Mouse (Mus musculus) lung, embryonic 15.5 days (tissue): ENCODE measurements around the gene Aak1. TPM values are rescaled to one million over a fixed set of nuclear protein-coding genes. Genes with fewer than 3 reads are reported as not detected.
"Not testable (repeated sequence)": the region's sequence is repeated elsewhere in the genome, so short reads cannot be mapped to it uniquely, and the experiment has no call there.

Experiments used
- ATAC-seq: fragments of 200-750 bp; cut with Nextera tagmentation; 2 replicates; pipeline ENCODE4 v1.8.0; 2017; ENCODE audit warnings: moderate number of reproducible peaks, borderline replicate concordance; ENCODE audit not compliant: low FRiP score, low TSS enrichment; ENCODE audit errors: extremely low read depth
- H3K27ac ChIP-seq: fragments of 300-500 bp; sonication (generic); 2 replicates; pipeline ENCODE4 v1.5.1; 2015; ENCODE audit warnings: moderate library complexity, mild to moderate bottlenecking, inconsistent platforms
- H3K27me3 ChIP-seq: fragments of 300-500 bp; sonication (generic); 2 replicates; pipeline ENCODE4 v1.6.1; 2015; ENCODE audit warnings: inconsistent platforms
- H3K36me3 ChIP-seq: fragments of 300-500 bp; sonication (generic); 2 replicates; pipeline ENCODE4 v1.6.1; 2015; ENCODE audit warnings: inconsistent platforms
- H3K4me1 ChIP-seq: fragments of 300-500 bp; sonication (generic); 2 replicates; pipeline ENCODE4 v1.6.1; 2015; ENCODE audit warnings: inconsistent platforms
- H3K4me2 ChIP-seq: fragments of 300-500 bp; sonication (generic); 2 replicates; pipeline ENCODE4 v1.6.1; 2015; ENCODE audit warnings: inconsistent platforms, mild to moderate bottlenecking, moderate library complexity
- H3K4me3 ChIP-seq: fragments of 300-500 bp; sonication (generic); 2 replicates; pipeline ENCODE4 v1.5.1; 2015; ENCODE audit warnings: mild to moderate bottlenecking, inconsistent platforms
- H3K9ac ChIP-seq: fragments of 300-500 bp; sonication (generic); 2 replicates; pipeline ENCODE4 v1.6.1; 2015; ENCODE audit warnings: inconsistent platforms
- H3K9me3 ChIP-seq: fragments of 300-500 bp; sonication (generic); 2 replicates; pipeline ENCODE4 v1.6.1; 2016; ENCODE audit warnings: inconsistent platforms
- WGBS: fragments of 180-500 bp; shearing (Covaris S2); methylation state at CpG from one replicate; pipeline ENCODE4 v1.1.7; 2015; 5-methylcytosine and 5-hydroxymethylcytosine counted together
- polyA plus RNA-seq: library from polyadenylated mRNA; unstranded; fragments of >200 nt; fragmentation: Nextera tagmentation; extraction: Ambion mirVana; gene quantifications from 2 replicates; pipeline ENCODE4 v1.2.1, GENCODE M21; 2015

Aak1 gene
- polyA plus RNA-seq, 1 experiment from 2014 or later = 17.2 TPM

DNA sequence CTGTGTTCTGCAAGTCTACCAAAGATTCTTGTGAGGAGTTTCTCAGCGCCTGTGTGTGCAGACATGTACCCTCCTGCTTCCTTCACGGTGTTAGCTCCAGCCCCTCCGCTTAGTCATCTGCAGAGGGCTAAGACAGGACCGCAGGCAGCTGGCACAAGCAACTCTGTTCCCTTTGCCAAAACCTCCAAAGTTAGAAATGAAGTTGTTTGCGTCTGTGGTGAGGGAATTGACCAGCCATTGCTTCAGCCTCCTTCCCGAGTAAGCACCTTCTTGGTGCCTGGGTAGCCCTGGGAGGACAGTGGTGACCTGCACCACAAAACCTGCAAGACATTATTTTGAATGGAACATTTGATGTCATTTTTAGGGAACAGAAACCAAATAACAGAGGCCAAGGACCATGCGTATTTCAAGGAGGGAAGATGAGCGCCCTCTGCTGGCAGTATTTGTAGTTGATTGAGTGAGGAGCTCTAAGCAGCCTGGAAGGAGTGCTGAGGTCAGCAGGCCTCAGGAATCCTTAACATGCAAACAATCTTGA lies 153.3 kb downstream of the Aak1 start:
- peaks cover under 1% of the 10 kb centered on the region; the same call in 1 of the 2 replicates for H3K36me3 ChIP-seq
- H3K9ac ChIP-seq = no peak overlapping the region
- H3K4me1 ChIP-seq = no peaks in the 10 kb centered on the region
- H3K4me2 ChIP-seq = no peak overlapping the region
- H3K27ac ChIP-seq = peak overlapping the region; percentile 52
- no peak overlapping the region for H3K4me3 ChIP-seq
- H3K9me3 ChIP-seq = no peaks in the 10 kb centered on the region
- H3K27me3 ChIP-seq = no peaks in the 10 kb centered on the region
- WGBS = 40% methylated on average over 8 of the region's 8 CpGs
- ATAC-seq = peak; percentile 67; the same call in 1 of the 2 replicates

DNA sequence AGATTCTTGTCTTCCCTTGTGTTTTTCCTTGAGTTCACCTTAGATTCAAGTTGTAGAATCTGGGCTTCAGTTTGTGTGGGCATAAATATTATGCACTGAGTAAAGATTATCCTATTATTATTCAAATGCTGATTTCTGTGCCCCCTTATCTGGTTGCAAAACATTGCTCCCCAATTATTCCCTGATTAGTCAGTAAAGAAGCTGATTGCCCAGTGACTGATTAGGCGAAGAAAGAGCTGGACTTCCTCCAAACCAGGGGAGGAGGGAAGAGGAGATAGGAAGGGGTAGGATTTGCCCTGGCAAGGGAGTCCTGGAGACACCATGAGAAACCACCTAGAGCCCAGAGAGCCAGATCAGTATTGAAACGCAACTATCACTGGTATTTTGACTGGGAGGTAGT lies 154.8 kb downstream of the Aak1 start:
- ATAC-seq = no peak
- no peaks in the 10 kb centered on the region for H3K4me1 ChIP-seq
- no peaks in the 10 kb centered on the region for H3K9me3 ChIP-seq
- 63% methylated on average over 2 of the region's 2 CpGs for WGBS
- no peak overlapping the region for H3K4me3 ChIP-seq
- H3K4me2 ChIP-seq = no peak overlapping the region
- H3K27me3 ChIP-seq = no peaks in the 10 kb centered on the region
- H3K27ac ChIP-seq = no peak overlapping the region
- H3K36me3 ChIP-seq = no peaks in the 10 kb centered on the region
- no peak overlapping the region for H3K9ac ChIP-seq

DNA sequence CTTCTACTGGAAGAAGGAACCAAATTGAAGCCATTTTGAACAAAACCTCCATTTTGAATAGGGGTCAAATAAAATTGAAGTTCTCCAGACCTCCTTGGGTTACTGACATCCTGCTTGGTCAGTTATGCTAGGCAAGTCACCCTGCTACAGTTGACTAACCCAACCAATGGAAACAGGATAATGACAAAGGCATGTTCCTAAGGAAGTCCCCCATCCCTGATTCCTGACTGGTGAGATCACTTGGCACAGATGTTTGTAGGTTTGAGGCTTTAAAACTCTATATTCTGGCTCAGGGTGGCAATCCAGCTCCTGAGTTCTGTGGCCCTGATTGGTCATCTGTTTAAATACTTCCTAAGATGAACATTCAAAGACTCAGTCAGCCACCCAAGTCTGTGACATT lies 156.3 kb downstream of the Aak1 start:
- H3K9ac ChIP-seq = no peak overlapping the region
- no peaks in the 10 kb centered on the region for H3K9me3 ChIP-seq
- no peaks in the 10 kb centered on the region for H3K27me3 ChIP-seq
- no peak for ATAC-seq
- peaks cover 8% of the 10 kb centered on the region for H3K4me1 ChIP-seq
- H3K27ac ChIP-seq = no peak overlapping the region
- no peak overlapping the region for H3K4me3 ChIP-seq
- H3K36me3 ChIP-seq = no peaks in the 10 kb centered on the region
- H3K4me2 ChIP-seq = no peak overlapping the region

DNA sequence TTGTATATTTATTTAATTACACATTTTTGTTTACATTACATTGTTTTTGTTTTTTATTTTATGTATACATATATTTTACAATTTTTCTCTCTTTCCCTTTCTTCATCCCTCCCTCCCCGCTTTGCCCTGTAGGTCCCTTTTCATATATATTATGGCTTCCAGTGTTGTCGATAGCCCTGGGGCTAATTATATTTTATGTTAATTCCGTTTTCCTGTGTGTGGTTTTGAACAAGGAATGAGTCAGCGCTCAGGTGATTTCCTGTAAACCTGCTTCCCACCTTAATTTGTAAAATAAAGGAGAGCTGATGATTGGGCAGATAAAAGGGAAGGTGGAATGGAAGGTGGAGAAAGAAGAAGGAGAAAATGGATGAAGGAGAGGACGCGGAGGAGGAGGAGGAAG lies 159.6 kb downstream of the Aak1 start, which contains the start of gene Nfu1:
Gene Nfu1, plus strand, starts transcription at position 350 of the 400 bp plus-strand sequence.
- 79% methylated on average over 6 of the region's 6 CpGs for WGBS
- no peak for ATAC-seq
- Histone ChIP-seq H3K27me3 (no peaks in the 10 kb centered on the region), H3K9me3 (no peaks in the 10 kb centered on the region), H3K4me2 (peak within 1 kb of the TSS; percentile 66), H3K4me3 (peak within 1 kb of the TSS; percentile 83), H3K27ac (peak within 1 kb of the TSS; percentile 85), H3K36me3 (peaks cover 4% of the 10 kb centered on the region; the same call in 1 of the 2 replicates), H3K4me1 (peaks cover 11% of the 10 kb centered on the region), H3K9ac (peak within 1 kb of the TSS; percentile 94)

DNA sequence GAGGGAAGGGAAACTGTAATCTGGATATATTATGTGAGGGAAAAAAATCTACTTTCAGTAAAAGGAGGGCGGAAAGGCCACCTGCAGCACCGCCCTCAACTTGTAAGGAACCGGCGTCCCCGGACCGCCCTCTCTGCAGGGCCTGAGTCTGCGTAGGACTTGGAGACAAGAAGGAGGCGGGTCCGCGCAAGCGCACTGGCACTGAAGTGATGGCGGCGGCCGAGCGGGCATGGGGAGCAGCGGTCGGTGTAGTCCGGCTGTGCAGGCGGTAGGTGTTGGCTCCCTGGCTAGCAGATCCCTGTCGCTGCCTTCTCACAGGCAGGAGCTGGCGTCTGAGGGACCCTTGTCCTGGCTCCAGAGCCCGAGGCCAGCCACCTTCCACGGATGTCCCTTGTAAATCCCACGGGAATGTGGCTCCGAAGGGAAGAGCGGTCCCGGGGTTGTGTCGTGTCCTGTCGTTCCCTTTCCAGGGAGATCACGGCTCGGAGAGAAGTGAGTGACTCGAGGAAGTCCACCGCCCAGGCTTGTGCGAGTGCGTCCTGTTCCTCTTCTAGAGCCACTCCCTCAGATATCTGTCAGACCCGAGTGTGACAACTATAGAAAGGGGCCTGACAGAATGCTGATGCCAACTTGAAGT lies 160.5 kb downstream of the Aak1 start:
- peaks cover 9% of the 10 kb centered on the region for H3K36me3 ChIP-seq
- H3K27me3 ChIP-seq = no peaks in the 10 kb centered on the region
- peak; percentile 96 for ATAC-seq
- H3K4me2 ChIP-seq = peak overlapping the region; percentile 66
- under 1% methylated on average over 36 of the region's 36 CpGs for WGBS
- H3K9ac ChIP-seq = peak overlapping the region; percentile 94
- H3K4me1 ChIP-seq = peaks cover 11% of the 10 kb centered on the region
- no peaks in the 10 kb centered on the region for H3K9me3 ChIP-seq
- H3K4me3 ChIP-seq = peak overlapping the region; percentile 83
- H3K27ac ChIP-seq = peak overlapping the region; percentile 85

DNA sequence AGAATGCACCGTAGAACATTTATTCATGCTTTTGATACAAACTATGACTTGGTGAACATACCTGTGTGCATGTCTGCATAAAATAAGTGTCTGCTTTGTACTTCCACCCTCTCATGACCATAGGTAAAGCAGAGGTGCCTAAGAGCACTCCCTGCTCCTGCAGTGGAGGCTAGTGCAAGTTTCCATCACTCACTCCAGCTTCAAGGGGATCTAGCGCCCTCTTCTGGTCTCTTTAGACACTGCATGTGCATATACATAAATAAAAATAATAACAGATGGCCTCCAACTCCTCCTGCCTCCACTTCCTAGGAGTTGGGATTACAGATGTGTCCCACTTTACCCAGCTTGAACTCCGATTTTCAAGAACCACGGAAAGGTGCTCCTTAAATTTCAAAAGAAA lies 167.6 kb downstream of the Aak1 start:
- ATAC-seq = no peak
- WGBS = 61% methylated on average over 4 of the region's 4 CpGs
- Histone ChIP-seq H3K9ac (no peak overlapping the region), H3K27ac (no peak overlapping the region), H3K27me3 (no peaks in the 10 kb centered on the region), H3K4me1 (no peaks in the 10 kb centered on the region), H3K4me2 (no peak overlapping the region), H3K9me3 (no peaks in the 10 kb centered on the region), H3K4me3 (no peak overlapping the region), H3K36me3 (peaks cover 55% of the 10 kb centered on the region)

DNA sequence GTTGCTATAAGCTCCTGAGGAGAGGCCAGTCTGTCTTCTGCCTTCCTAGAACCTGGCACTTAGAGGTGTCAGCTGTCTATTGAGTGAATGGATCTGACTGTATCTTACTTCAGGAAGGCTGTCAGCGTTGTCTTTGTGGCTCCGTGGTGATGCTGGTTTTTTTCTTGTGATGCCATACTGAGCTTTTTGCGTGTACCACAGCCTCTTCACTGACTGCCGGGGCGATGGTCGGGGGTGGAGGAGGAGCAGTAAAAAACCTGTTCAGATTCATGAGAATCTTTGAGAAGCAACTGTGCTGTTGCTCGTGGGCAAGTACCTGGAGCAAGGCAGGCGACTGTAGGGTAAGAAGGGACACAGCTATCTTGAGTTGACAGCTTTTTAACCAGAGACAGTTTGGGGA lies 169.6 kb downstream of the Aak1 start:
- Histone ChIP-seq H3K4me2 (no peak overlapping the region), H3K4me3 (no peak overlapping the region), H3K4me1 (no peaks in the 10 kb centered on the region), H3K27ac (no peak overlapping the region), H3K9me3 (no peaks in the 10 kb centered on the region), H3K9ac (no peak overlapping the region), H3K36me3 (peaks cover 62% of the 10 kb centered on the region), H3K27me3 (no peaks in the 10 kb centered on the region)
- ATAC-seq = no peak
- WGBS = 89% methylated on average over 8 of the region's 8 CpGs

DNA sequence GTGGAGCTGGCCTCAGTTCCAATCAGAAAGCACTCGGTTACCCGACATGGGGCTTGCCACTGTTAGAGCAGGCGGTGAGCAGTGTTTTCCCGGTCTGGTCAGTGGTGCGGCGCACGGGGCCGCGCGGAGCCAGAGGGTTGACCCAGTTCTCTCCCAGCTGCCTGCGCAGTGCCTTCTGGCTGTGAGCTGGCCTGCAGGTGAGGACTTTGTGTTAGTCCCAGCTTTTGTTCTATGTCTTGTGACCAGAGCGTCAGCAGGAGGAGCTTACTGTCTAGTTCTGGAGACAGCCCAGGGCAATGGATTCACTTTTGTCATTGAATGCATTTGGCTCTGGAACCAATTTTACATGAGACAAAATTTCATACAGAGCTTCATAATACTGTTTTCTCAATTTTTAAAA lies 172.5 kb downstream of the Aak1 start:
- no peak overlapping the region for H3K4me3 ChIP-seq
- H3K4me2 ChIP-seq = no peak overlapping the region
- ATAC-seq = no peak
- H3K9me3 ChIP-seq = no peaks in the 10 kb centered on the region
- no peak overlapping the region for H3K9ac ChIP-seq
- peaks cover 63% of the 10 kb centered on the region for H3K36me3 ChIP-seq
- WGBS = 97% methylated on average over 12 of the region's 12 CpGs
- H3K27ac ChIP-seq = no peak overlapping the region
- H3K4me1 ChIP-seq = no peaks in the 10 kb centered on the region
- H3K27me3 ChIP-seq = no peaks in the 10 kb centered on the region

DNA sequence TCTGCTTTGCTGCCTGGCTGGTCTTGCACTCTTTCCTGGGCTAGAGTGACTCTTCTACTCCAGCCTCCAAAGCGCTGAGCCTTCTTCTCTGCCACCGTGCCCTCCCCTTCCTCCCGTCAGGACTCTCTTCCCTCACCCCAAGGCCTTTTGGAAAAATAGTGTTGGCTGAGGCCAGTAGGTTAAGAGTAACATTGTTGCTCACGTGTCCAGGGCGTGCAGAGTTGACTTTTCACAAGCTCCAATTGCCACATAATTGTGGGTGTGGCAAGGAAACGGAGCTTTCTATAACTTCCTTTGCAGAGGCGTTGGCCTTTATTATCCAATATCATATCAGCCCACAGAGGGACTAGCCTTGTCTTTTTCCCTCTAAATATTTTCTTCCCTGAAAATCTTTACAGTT lies 177.7 kb downstream of the Aak1 start:
- Histone ChIP-seq H3K9me3 (no peaks in the 10 kb centered on the region), H3K4me1 (no peaks in the 10 kb centered on the region), H3K27me3 (no peaks in the 10 kb centered on the region), H3K36me3 (peaks cover 37% of the 10 kb centered on the region), H3K27ac (no peak overlapping the region), H3K4me2 (no peak overlapping the region), H3K4me3 (no peak overlapping the region), H3K9ac (no peak overlapping the region)
- no peak for ATAC-seq
- WGBS = 72% methylated on average over 7 of the region's 7 CpGs

DNA sequence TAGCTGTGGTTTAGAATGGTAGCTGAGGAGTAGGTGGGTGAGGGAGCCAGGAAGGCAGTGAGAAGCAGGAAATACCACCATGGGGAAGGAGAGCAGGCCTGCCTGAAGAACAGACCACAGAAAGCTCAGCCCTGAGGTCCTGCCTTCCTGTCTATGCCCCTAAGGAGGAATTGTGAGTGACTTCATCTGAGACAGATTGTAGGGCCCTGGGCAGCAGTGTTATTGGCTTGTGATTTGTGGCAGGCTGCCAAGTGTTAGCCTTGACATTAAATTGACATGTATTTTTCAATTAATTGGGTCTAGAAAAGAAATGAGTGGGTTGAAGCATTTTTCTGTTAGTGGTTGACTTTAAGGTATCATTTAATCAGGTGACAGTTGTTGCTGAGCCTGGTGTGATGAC lies 179.6 kb downstream of the Aak1 start:
- peaks cover 25% of the 10 kb centered on the region for H3K36me3 ChIP-seq
- ATAC-seq = no peak
- H3K4me2 ChIP-seq = no peak overlapping the region
- no peaks in the 10 kb centered on the region for H3K4me1 ChIP-seq
- no peak overlapping the region for H3K27ac ChIP-seq
- no peak overlapping the region for H3K9ac ChIP-seq
- H3K9me3 ChIP-seq = no peaks in the 10 kb centered on the region
- H3K4me3 ChIP-seq = no peak overlapping the region
- H3K27me3 ChIP-seq = no peaks in the 10 kb centered on the region

DNA sequence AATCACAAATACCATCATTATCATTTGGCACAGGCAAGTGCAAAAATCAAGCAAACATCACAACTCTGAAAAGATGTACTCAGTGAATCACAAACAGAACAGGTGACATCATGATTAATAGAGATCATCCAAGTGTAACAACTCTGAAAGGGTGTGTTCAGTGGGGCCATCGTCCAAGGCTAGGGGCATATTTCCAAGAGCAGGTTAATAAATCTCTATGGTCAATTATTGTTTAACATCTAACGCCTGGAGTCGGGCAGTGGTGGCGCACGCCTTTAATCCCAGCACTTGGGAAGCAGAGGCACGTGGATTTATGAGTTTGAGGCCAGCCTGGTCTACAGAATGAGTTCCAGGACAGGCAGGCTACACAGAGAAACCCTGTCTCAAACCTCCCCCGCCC lies 182.0 kb downstream of the Aak1 start:
- not testable (repeated sequence) for H3K4me2 ChIP-seq, H3K27ac ChIP-seq, H3K4me1 ChIP-seq, H3K9ac ChIP-seq, H3K4me3 ChIP-seq, H3K27me3 ChIP-seq, ATAC-seq, H3K9me3 ChIP-seq
- 79% methylated on average over 7 of the region's 7 CpGs for WGBS
- peaks cover 13% of the 10 kb centered on the region; the same call in 1 of the 2 replicates for H3K36me3 ChIP-seq

DNA sequence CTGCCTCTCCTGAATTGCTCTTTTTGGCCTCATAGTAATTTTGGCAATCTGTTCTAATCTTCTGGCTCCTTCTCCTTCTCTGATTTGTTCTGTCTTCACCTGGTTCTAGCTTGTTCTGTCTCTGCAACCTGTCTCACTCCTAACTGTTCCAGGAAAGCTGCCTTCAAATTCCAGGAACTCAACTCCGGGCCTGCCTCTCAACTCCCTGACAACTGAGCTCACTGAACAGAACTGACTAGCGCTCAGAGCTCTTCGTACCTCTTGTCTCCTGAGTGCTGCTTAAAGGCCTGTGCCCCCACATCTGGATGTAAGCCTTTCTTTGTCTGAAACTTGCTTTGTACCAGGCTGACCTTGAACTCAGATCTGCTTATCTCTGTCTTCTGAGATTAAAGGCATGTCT lies 183.1 kb downstream of the Aak1 start:
- 66% methylated on average over 3 of the region's 3 CpGs for WGBS
- Histone ChIP-seq H3K36me3 (0 out of 2 replicates have a peak, but pooled peaks cover 10% of the 10 kb centered on the region), H3K9ac (no peak overlapping the region), H3K27ac (no peak overlapping the region), H3K27me3 (no peaks in the 10 kb centered on the region), H3K4me1 (no peaks in the 10 kb centered on the region), H3K4me3 (no peak overlapping the region), H3K4me2 (no peak overlapping the region), H3K9me3 (no peaks in the 10 kb centered on the region)
- ATAC-seq = no peak
